Mouse (Mus musculus): Measurements from ENCODE around the gene Knl1. TPM values are rescaled to one million over a fixed set of nuclear protein-coding genes. Genes with fewer than 3 reads are reported as not detected.
"Not testable (repeated sequence)": the region's sequence is repeated elsewhere in the genome, so short reads cannot be mapped to it uniquely, and the experiment has no call there.

The Knl1 gene
- 29.3 and 33.4 TPM in 2 replicates for polyA plus RNA-seq (2015; fragmentation: Nextera tagmentation; extraction: Ambion mirVana)

DNA sequence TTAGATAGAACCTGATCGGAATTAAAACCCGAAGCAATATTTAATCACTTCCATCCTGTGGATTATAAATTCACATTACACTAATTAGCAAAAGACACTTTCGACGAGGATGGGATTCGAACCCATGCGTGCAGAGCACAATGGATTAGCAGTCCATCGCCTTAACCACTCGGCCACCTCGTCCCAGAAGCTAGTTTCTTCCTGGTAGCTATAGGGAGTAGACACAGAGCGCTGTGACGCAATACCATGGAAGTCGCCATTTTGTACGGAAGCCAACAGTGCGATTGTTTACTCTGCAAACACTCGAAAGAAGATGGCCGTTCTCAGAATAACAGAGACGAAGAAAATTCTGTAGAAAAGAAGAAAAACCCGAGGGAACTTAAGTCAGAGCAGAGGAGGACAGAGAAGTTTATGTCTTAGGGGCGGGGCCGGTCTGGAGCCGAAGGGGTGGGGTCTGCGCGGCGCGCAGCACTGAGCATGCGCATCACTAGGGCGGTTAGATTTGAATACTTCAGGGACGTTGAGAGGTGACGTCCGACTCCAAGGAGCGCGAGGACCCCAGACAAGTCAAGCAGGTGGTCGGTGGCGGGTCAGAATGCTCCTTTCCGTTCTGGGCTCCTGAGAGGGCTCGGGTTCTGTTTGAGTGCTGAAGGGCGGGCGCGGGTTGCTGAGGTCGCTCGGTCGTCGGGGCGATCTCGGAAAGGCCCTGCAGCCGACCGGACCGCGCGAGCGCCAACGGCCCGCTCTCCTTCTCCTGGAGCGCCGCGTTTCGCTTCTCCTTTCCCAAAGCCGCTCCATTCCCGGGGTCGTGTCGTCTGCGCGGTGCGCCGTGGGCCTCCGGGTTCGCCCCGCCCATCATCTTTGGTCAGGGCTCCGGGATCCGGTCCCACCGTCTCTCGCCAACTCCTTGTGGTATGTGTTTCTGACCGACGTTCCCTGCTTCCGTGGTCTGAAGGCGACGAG, at the start of gene Knl1:
TSS of gene Knl1 (plus strand) at position 471 of the 963 bp plus-strand sequence.
- no peaks in the 10 kb centered on the region for H3K27me3 ChIP-seq
- H3K4me1 ChIP-seq: peaks cover 18% of the 10 kb centered on the region
- H3K4me2 ChIP-seq (replicated peaks): peak within 1 kb of the TSS; percentile 82
- H3K9ac ChIP-seq (replicated peaks): peak within 1 kb of the TSS; percentile 55
- H3K9me3 ChIP-seq: no peaks in the 10 kb centered on the region
- H3K36me3 ChIP-seq: no peaks in the 10 kb centered on the region
- peak; percentile 98 for ATAC-seq (replicated peaks)
- peak within 1 kb of the TSS; percentile 89 for H3K27ac ChIP-seq (replicated peaks)
- H3K4me3 ChIP-seq: peak within 1 kb of the TSS; percentile 84
- WGBS: under 1% methylated on average over 77 of the region's 77 CpGs

- no peaks in the 10 kb centered on the region for H3K27me3 ChIP-seq
- no peaks in the 10 kb centered on the region for H3K36me3 ChIP-seq
- 75% methylated on average over 6 of the region's 6 CpGs for WGBS
- H3K9me3 ChIP-seq: no peaks in the 10 kb centered on the region
- H3K9ac ChIP-seq (replicated peaks): no peak overlapping the region
- peaks cover 20% of the 10 kb centered on the region for H3K4me1 ChIP-seq
- H3K27ac ChIP-seq (replicated peaks): no peak overlapping the region
- no peak overlapping the region for H3K4me3 ChIP-seq
- no peak for ATAC-seq (replicated peaks)
- H3K4me2 ChIP-seq (replicated peaks): no peak overlapping the region
These were observed 48.6 kb upstream of the Knl1 start for GRCm38 (mm10) chr2:118998115-118998866.

DNA sequence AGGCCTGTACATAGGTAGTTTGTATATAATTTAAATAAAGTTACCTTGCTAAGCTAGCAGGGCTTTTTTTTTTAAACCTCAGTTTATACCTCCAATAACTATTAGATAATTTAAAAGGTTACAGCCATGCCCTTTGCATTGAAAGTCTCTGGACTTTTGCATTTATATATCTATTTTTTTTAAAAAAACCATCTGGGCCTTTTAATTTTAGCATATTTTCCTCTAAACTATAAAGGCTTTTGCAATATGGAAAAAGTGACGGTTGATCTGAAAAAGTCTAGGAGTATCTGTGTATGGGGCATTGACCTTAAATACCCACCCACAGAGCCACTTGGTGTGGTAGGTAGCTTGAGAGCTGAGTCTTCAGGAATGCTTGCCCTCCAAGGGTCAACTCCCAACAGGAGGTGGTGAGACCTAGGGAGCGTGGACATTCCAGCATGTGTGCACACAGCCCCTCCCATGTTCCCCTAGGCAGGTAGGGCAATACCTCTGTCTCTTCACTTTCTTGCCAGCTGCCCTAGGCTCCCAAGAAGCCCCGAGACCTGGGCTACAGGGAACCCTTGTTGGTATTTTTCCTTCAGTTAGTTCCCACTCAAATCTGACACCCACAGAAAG, 47.8 kb upstream of the Knl1 start:
- Histone ChIP-seq H3K9me3 (no peaks in the 10 kb centered on the region), H3K4me1 (peaks cover 20% of the 10 kb centered on the region), H3K27me3 (no peaks in the 10 kb centered on the region), H3K27ac (replicated peaks) (no peak overlapping the region), H3K9ac (replicated peaks) (no peak overlapping the region), H3K4me3 (no peak overlapping the region), H3K4me2 (replicated peaks) (no peak overlapping the region), H3K36me3 (no peaks in the 10 kb centered on the region)
- 87% methylated on average over 3 of the region's 3 CpGs for WGBS
- no peak for ATAC-seq (replicated peaks)

DNA sequence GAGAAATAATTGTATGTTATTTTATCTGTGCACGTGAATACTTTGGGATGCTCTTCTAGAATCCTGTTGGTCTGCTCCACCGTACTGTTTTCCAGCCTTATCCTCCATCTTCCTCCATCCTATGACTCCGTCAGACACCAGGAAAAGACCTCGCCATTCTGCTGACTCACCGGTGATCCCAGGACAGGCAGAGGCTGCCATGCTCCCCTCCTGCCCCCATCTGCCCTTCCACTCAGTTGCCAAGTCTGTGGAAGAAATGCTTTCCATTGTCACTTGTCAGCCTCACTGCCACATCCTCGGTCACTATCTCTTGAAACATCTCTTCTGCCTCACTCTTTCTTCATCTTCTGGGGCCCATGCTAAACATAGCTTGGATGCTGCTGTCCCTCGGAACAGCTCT, 40.0 kb upstream of the Knl1 start:
- no peaks in the 10 kb centered on the region for H3K27me3 ChIP-seq
- no peaks in the 10 kb centered on the region for H3K4me1 ChIP-seq
- H3K4me3 ChIP-seq: no peak overlapping the region
- ATAC-seq (replicated peaks): no peak
- 86% methylated on average over 7 of the region's 7 CpGs for WGBS
- H3K27ac ChIP-seq (replicated peaks): no peak overlapping the region
- no peak overlapping the region for H3K4me2 ChIP-seq (replicated peaks)
- no peak overlapping the region for H3K9ac ChIP-seq (replicated peaks)
- no peaks in the 10 kb centered on the region for H3K9me3 ChIP-seq
- H3K36me3 ChIP-seq: no peaks in the 10 kb centered on the region

DNA sequence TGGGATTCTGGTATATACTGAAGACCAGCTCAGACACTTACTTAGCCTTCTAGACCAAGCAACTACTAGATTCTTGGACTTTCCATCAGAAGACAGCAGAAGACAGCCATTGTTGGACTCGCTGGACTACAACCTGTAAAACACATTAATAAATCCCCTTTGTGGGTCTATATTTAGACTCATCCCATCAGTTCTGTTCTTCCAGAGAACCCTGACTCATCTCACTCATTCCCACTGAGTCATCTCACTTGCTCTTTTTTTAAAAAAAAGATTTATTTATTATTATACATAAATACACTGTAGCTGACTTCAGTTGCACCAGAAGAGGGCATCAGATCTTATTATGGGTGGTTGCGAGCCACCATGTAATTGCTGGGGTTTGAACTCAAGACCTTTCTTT, 37.5 kb upstream of the Knl1 start:
- Histone ChIP-seq H3K9ac (replicated peaks) (no peak overlapping the region), H3K36me3 (no peaks in the 10 kb centered on the region), H3K27me3 (no peaks in the 10 kb centered on the region), H3K4me2 (replicated peaks) (no peak overlapping the region), H3K4me3 (no peak overlapping the region), H3K27ac (replicated peaks) (no peak overlapping the region), H3K4me1 (no peaks in the 10 kb centered on the region), H3K9me3 (no peaks in the 10 kb centered on the region)
- WGBS: 100% methylated on average over 2 of the region's 2 CpGs
- no peak for ATAC-seq (replicated peaks)

DNA sequence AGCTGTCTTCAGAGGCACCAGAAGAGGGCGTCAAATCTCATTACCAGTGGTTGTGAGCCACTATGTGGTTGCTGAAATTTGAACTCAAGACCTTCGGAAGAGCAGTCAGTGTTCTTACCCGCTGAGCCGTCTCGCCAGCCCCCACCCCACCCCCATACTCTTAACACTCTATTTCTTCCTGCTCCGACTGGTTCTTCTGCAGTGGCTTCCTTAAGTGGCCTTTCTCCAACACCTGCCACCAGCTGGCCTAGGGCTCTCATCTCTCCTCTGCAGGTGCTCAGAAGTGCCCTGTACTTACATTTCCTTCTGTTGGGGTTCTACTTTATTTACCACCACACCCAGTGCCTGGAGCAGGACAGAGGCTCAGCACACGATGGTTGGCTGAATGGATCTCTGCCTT, 31.9 kb upstream of the Knl1 start:
- Histone ChIP-seq H3K9me3 (no peaks in the 10 kb centered on the region), H3K27ac (replicated peaks) (no peak overlapping the region), H3K36me3 (peaks cover 7% of the 10 kb centered on the region), H3K27me3 (no peaks in the 10 kb centered on the region), H3K9ac (replicated peaks) (no peak overlapping the region), H3K4me2 (replicated peaks) (no peak overlapping the region), H3K4me1 (peaks cover 8% of the 10 kb centered on the region), H3K4me3 (no peak overlapping the region)
- 82% methylated on average over 7 of the region's 7 CpGs for WGBS
- ATAC-seq (replicated peaks): no peak

DNA sequence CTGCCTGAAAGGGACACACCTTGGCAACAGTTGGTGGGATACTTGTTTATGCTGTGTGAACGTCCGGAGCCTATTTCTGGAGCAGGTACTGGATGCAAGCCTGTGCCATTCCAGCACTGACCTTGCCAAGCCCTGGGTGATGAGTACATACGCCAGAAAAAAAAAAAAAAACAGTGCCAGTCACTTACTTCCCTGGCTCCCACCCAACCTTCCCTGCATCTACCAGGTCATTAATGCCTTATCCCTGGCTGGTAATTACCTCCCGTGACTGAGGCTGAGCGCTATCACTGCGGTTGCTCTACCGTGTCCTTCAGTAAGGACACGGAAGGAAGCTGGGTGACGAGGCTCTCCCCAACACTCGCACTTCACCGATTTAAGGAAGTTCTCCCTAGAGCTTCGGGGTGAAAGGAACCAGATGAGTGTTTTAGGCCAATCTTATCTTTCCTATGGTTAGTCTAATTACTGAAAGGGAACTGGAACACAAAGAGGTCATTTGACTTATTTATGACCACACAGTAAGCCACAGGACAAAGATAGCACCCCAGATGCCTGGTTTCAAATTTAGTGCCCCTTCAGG, 31.2 kb upstream of the Knl1 start:
- no peak overlapping the region for H3K4me2 ChIP-seq (replicated peaks)
- no peak overlapping the region for H3K9ac ChIP-seq (replicated peaks)
- H3K27me3 ChIP-seq: no peaks in the 10 kb centered on the region
- H3K36me3 ChIP-seq: peaks cover 7% of the 10 kb centered on the region
- no peak overlapping the region for H3K27ac ChIP-seq (replicated peaks)
- peaks cover 8% of the 10 kb centered on the region for H3K4me1 ChIP-seq
- no peak for ATAC-seq (replicated peaks)
- no peak overlapping the region for H3K4me3 ChIP-seq
- no peaks in the 10 kb centered on the region for H3K9me3 ChIP-seq
- WGBS: 62% methylated on average over 12 of the region's 12 CpGs

DNA sequence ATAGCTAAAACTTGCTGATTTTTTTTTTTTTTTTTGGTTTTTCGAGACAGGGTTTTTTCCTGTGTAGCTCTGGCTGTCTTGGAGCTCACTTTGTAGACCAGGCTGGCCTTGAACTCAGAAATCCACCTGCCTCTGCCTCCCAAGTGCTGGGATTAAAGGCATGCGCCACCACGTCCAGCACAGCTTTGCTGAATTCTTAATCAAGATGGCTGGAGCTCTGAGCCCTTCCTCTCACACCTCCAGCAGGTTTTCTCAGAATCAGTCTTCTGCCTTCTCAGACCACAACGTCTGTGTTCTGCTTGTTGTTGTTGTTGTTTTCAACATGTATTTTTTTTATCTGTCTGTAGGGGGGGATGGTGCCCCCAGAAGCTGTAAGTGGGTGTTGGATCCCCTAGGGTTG, 30.6 kb upstream of the Knl1 start:
- H3K4me1 ChIP-seq; H3K9me3 ChIP-seq; H3K4me3 ChIP-seq; H3K9ac ChIP-seq (replicated peaks); ATAC-seq (replicated peaks); H3K27me3 ChIP-seq; H3K4me2 ChIP-seq (replicated peaks); H3K27ac ChIP-seq (replicated peaks): not testable (repeated sequence)
- WGBS: 86% methylated on average over 4 of the region's 4 CpGs
- H3K36me3 ChIP-seq: peaks cover 13% of the 10 kb centered on the region

- no peaks in the 10 kb centered on the region for H3K27me3 ChIP-seq
- ATAC-seq (replicated peaks): no peak
- WGBS: 97% methylated on average over 3 of the region's 3 CpGs
- H3K4me2 ChIP-seq (replicated peaks): no peak overlapping the region
- no peaks in the 10 kb centered on the region for H3K9me3 ChIP-seq
- H3K4me1 ChIP-seq: peaks cover 8% of the 10 kb centered on the region
- peaks cover 26% of the 10 kb centered on the region for H3K36me3 ChIP-seq
- no peak overlapping the region for H3K27ac ChIP-seq (replicated peaks)
- no peak overlapping the region for H3K9ac ChIP-seq (replicated peaks)
- H3K4me3 ChIP-seq: no peak overlapping the region
These were observed 29.3 kb upstream of the Knl1 start for GRCm38 (mm10) chr2:119017647-119018046.

DNA sequence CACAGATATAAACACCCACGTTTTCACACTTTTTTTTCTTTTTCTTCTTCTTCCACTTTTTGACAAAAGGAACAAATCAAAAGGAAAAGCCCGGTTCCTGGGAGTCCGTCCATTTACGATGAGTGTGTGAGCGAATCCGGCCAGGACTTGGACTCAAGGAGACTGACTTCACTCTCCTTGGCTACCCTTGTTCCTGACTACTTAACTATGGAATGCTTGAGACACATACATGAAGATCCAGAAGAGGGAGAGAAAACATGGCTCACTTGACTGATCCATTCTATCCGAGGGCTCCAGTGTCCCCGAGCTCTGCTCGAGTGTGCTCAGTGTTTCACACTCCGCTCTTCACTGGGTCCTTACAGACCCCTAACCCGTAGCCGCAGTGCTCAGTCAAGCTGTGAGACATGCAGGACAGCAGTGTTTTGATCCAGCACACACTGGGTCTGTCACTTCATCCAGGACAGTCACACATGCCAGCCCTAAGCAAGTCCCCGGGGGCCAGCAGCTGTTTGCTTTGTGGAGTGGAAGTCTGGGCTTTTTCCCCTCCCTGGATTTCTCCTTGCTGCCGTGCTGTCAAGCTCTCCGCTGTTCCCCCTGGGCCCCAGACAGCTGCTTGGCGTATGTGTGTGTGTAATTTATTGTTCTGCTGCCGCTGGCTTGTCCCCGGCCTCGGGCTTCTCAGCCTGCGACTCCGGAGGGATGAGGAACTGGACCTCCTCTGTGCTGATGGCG, 28.4 kb upstream of the Knl1 start:
- 46% methylated on average over 22 of the region's 22 CpGs for WGBS
- no peak overlapping the region for H3K9ac ChIP-seq (replicated peaks)
- peaks cover 33% of the 10 kb centered on the region for H3K36me3 ChIP-seq
- peak overlapping the region; percentile 80 for H3K27ac ChIP-seq (replicated peaks)
- peaks cover 8% of the 10 kb centered on the region for H3K4me1 ChIP-seq
- H3K4me3 ChIP-seq: no peak overlapping the region
- H3K9me3 ChIP-seq: no peaks in the 10 kb centered on the region
- no peaks in the 10 kb centered on the region for H3K27me3 ChIP-seq
- peak overlapping the region; percentile 8; the same call in 1 of the 2 replicates for H3K4me2 ChIP-seq (replicated peaks)
- peak; percentile 60 for ATAC-seq (replicated peaks)

DNA sequence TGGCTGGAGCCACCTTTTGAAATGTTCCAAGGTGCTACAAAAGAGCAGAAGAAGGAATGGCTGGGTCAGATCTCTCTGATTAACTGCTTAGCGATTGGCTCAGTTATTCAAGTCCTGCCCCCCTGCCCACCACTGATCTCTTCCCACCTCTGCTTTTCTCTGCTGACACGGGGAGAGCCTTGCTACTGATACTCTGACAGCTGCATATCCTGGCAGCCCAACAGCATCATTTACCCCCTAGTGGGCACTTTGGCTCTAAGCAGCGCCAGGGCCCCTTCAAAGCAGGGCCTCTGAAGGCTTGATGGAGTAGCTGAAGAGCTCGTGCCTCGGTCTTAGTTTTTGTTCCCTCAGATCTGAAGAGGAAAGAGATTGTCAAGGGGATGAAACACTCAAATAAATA, 27.8 kb upstream of the Knl1 start:
- H3K9ac ChIP-seq (replicated peaks): no peak overlapping the region
- H3K36me3 ChIP-seq: peaks cover 33% of the 10 kb centered on the region
- WGBS: 7% methylated on average over 5 of the region's 5 CpGs

More for the DNA sequence above, 27.8 kb upstream of the Knl1 start:
- no peak overlapping the region for H3K4me3 ChIP-seq
- H3K4me1 ChIP-seq: peaks cover 8% of the 10 kb centered on the region
- peak overlapping the region; percentile 8; the same call in 1 of the 2 replicates for H3K4me2 ChIP-seq (replicated peaks)
- peak; percentile 83 for ATAC-seq (replicated peaks)
- no peaks in the 10 kb centered on the region for H3K27me3 ChIP-seq
- peak overlapping the region; percentile 80 for H3K27ac ChIP-seq (replicated peaks)
- H3K9me3 ChIP-seq: no peaks in the 10 kb centered on the region

All from forebrain, embryonic 15.5 days (tissue).